Mouse (Mus musculus) c-Kit-positive CD71-positive TER-119-positive erythroid progenitor cells, embryonic 14.5 days (primary cell): Measurements from ENCODE around the gene Habp4.

Experiments
- DNase-seq: peaks from one replicate; pipeline ENCODE4 v3.0.0-alpha.2; 2013; ENCODE audit warnings: low spot score

Habp4 gene

DNA sequence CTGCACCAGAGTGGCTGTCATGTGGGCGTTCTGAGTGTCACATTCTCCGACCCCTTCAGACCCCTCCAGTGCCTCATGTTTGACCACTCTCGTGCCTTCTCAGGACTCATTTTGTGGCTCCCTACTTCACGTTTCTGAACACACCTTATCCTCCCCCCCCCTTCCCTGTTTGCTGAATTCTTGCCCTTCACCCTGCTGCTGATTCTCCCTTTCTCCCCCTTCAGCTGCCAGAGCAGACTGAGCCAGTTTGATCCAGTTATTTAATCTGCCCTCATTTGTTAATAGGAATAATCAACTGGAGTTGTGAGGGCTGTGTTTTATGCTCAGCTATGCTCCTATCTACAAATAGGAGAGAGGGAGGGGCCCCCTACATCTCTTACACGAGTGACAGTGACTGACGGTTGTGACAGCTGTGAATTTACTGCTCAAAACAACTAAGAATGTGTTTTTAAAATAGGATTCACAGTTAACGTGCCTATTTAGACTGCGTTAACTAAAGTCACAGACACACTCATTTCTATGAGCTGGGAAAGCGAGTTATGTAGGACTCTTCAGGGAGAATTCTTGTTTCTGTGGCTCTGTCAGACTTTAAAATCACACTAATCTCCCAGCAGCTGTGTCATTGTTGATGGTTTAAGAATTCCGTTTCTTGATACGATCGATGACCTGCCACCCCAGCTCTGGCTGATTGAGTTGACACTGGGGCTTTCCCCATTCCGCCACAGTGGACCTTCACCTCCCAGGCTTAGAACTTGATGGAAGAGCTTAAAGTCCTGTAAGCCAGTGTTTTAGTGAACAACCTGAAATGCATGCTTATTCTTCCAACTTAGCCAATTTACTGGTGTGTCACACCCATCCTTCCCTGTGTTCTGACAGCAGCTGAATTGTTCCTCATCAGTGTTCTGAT, 17.4 kb downstream of the Habp4 start:
- no peak for DNase-seq

GRCm38 (mm10) chr13:64180300-64180699, 18.7 kb downstream of the Habp4 start:
- DNase-seq = no peak

DNA sequence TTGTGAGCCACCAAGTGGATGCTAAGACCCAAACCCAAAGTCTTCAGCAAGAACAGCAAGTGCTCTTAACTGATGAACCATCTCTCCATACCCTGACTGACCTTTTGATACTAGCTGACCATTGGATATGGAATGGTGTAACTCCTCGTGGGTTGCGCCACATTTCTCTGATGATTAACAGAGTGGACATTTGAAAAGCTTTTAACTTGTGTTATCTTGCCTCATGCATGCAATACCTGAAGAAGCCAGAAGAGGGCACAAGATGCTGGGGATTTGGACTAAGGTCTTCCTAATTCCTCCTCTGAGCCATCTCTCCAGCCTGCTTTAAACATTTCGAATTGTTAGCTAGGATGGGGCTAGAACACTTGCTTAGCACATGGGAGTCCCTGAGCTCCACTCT, 19.3 kb downstream of the Habp4 start:
- peak; percentile 45 for DNase-seq

GRCm38 (mm10) chr13:64182091-64182490, 20.5 kb downstream of the Habp4 start:
- no peak for DNase-seq

DNA sequence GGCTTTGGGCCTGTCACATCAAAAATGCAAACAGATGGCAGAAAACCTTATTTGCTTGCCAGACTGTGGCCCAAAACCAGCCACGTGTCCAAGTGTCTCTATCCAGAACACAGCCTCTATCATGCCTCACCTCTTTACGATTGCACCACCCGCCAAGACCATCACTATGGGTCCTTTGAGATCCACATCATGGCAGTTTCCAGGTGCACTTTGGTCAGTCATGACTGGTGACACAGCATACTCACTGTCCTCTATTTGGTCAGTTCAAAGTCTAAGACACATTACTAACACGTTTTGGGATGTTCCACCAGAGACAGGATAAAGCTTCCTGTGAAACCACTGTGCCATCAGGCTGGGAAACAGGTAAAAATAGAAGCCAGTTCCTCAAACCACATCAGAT, 22.0 kb downstream of the Habp4 start:
- DNase-seq = no peak

GRCm38 (mm10) chr13:64184361-64184760, 22.7 kb downstream of the Habp4 start:
- no peak for DNase-seq

GRCm38 (mm10) chr13:64185176-64185575, 23.6 kb downstream of the Habp4 start:
- no peak for DNase-seq

DNA sequence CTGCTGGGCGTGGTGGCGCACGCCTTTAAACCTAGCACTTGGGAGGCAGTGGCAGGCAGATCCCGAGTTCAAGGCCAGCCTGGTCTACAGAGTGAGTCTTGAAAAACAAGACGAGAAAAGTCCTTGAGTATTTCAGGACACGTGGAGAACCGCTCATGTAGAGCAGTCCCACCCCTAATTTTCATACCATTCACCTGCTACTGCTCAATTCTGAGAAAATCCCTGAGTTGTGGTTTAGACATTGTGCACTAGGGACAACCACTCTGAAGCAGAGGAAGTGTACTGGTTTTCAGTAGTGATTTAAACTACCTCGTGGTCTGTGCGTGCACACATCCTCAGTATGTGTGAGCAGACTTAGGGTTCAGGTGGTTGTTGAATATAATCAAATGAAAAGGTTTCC, 24.0 kb downstream of the Habp4 start:
- no peak for DNase-seq

GRCm38 (mm10) chr13:64186516-64186915, 24.9 kb downstream of the Habp4 start:
- DNase-seq = no peak

DNA sequence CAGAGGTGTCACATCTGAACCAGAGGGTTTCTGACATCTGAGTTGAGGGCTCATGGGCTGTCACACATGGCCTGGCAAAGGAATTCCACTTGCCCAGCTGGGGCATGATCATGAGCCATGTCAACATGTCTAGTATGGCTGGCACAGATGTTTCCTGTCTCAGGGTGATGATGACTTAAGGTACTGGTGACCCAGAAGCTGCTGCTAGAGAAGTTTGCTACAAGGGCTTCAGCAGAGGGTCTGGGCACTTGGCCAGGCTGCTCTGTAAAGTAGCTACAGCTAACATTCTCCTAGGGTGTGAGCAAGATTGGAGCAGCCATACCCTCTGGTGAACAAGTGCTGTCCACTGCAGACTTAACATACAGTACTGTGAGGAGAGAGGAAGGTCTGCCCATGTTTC, 25.4 kb downstream of the Habp4 start:
- no peak for DNase-seq

GRCm38 (mm10) chr13:64197899-64198298, 36.3 kb downstream of the Habp4 start:
- no peak for DNase-seq

GRCm38 (mm10) chr13:64198310-64198709, 36.7 kb downstream of the Habp4 start:
- no peak for DNase-seq

- DNase-seq = no peak
Measured at GRCm38 (mm10) chr13:64200911-64201310, 39.3 kb downstream of the Habp4 start.

DNA sequence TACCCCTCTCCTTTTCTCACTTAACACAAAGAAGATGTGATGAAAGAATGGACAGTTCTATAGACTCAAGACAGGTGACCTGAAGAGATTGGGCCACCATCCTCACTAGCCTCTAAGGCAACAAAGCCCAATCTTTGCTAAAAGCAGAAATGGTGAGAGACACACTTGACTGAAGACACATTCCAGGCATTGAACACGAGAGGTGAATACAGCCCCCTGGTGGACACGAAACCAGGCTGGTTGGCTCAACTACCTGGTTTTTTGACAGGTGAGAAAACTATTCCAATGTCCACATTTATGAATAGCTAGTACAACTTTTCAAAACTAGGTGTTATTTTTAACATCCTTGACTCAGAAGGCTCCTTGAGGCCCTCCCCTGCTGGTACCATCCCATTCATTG, 43.1 kb downstream of the Habp4 start:
- no peak for DNase-seq

- no peak for DNase-seq
Measured at GRCm38 (mm10) chr13:64205186-64205585, 43.6 kb downstream of the Habp4 start.

GRCm38 (mm10) chr13:64208146-64208545, 46.5 kb downstream of the Habp4 start:
- DNase-seq = no peak

- no peak for DNase-seq
Measured at GRCm38 (mm10) chr13:64211995-64212603, 50.5 kb downstream of the Habp4 start.

GRCm38 (mm10) chr13:64214891-64215290, 53.3 kb downstream of the Habp4 start:
- no peak for DNase-seq

GRCm38 (mm10) chr13:64225738-64226137, 64.1 kb downstream of the Habp4 start:
- DNase-seq = no peak

DNA sequence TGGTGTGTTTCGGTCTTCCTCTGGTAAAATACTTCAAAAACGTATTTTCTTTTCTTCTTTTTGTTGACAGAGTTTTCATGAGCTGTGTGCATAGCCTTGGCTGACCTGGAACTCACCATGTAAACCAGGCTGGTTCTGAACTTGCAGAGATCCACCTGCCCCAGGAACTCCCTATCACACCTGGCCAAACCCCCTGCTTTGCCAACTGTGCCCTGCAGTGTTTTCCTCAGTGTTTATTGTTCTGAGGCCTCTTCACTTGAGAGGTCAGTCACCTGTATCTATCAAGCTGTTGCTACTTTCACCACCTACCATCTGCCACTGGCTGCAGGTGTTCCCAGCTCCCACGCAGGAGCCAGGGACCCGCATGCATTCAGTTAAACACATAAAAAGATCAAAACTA, 65.1 kb downstream of the Habp4 start:
- DNase-seq = no peak

- DNase-seq = no peak
Measured at GRCm38 (mm10) chr13:64233139-64233538, 71.5 kb downstream of the Habp4 start.

GRCm38 (mm10) chr13:64235062-64235715, 73.6 kb downstream of the Habp4 start:
- DNase-seq = no peak

DNA sequence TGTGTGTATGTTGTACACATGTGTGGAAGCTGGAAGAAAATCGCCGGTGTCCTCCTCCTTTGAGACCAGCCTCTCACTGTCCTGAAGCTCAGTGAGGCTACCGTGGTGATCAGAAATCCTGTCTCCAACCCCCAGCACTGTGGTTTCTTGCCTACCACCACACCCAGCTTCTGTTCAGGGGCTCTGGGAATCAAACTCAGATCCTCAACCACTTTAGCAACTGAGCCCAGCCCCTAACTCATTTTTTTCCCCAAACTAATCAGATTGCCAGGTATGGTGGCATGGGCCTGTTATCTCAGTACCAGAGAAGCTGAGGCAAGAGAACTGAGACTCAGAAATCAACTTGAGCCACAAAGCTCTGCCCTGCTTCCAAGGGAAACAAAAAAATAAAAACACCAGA, 74.2 kb downstream of the Habp4 start:
- no peak for DNase-seq
